Mouse (Mus musculus) urinary bladder, postnatal 4 days (tissue): ENCODE results near the gene Car14.

Experiments used
- DNase-seq, 2 experiments: peaks; one replicate each; pipeline ENCODE4 v3.0.0; 2021 to 2022; ENCODE audit warnings: low spot score in 2 of 2

The Car14 gene

GRCm38 (mm10) chr3:95856115-95856514, 48.4 kb downstream of the Car14 start:
- no peak for DNase-seq

DNA sequence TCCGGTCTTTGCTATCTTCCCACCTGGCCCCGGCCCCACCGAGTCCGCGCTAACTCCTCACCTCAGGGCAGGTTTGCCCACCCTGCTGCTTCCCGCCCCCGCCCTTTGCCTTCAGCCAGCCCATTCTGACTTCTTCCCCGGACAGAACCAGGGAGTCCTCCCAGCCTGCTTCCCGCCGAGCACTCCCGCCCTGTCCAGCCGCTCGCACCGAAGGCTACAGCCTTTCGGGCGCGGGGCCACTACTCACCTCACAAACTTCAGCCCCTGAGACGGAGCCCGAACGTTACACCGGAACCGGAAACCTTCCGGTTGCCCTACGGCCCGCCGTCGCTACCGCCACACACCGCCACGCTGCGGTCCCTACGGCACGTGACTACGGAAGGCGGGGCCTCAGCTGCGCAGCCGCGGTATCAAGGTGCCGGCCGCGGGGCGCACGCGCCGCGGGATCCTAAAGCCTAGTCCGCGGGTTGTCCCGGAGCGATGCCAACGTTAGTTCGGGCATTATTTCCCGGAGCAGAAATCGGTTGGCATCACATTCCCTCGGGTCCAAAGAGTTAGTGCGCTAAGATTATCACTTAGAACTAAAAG, 48.9 kb downstream of the Car14 start, which contains the start of gene Prpf3:
Prpf3 (minus strand) TSS at position 384 of the 588 bp plus-strand sequence.
- DNase-seq, result peak; percentile 93 to 94

- DNase-seq, result no peak
Measured at GRCm38 (mm10) chr3:95851317-95851716, 53.2 kb downstream of the Car14 start.

DNA sequence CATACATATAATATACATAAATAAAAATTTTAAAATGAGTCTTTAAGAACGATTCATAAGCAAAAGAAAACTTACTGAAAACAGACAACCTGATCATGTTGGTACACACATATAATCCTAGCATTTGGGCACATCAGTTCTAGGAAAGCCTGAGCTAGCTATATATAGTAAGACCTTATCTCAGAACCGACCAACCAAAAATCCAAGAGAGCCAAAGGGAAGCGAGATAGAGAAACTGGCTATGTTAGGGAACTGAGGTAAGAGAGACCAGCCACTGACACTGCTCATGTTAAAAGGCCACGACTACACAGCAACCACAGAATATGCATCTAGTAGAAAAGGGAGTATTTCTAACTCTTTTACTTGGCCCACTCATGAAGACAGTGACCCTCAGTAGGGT, 53.9 kb downstream of the Car14 start:
- no peak for DNase-seq
